Mouse (Mus musculus) hindbrain, embryonic 16.5 days (tissue): ENCODE results near the gene Adra1d. TPM values are rescaled to one million over a fixed set of nuclear protein-coding genes. Genes with fewer than 3 reads are reported as not detected.
A peak's percentile ranks its signal among the peaks of the same experiment; 100 is the strongest.

Experiments
- ATAC-seq: fragments of 200-750 bp; cut with Nextera tagmentation; 2 replicates; pipeline ENCODE4 v1.8.0; 2017; ENCODE audit warnings: moderate TSS enrichment, moderate library complexity
- H3K27ac ChIP-seq: fragments of 300-500 bp; sonication (generic); 2 replicates; pipeline ENCODE4 v1.5.1; 2014; ENCODE audit warnings: low read depth, mild to moderate bottlenecking, control low read depth, low read length, moderate library complexity
- H3K27me3 ChIP-seq: fragments of 300-500 bp; sonication (generic); replicated peaks from 2 replicates; pipeline ENCODE4 v1.6.1; 2014; ENCODE audit warnings: low read length; ENCODE audit not compliant: control insufficient read depth, insufficient read depth
- H3K36me3 ChIP-seq: fragments of 300-500 bp; sonication (generic); 2 replicates; pipeline ENCODE4 v1.6.1; 2014; ENCODE audit warnings: mild to moderate bottlenecking, low read length, moderate library complexity, mixed read lengths; ENCODE audit not compliant: control insufficient read depth, insufficient read depth
- H3K4me1 ChIP-seq: fragments of 300-500 bp; sonication (generic); 2 replicates; pipeline ENCODE4 v1.6.1; 2014; ENCODE audit warnings: low read depth, low read length; ENCODE audit not compliant: control insufficient read depth, insufficient read depth
- H3K4me2 ChIP-seq: fragments of 300-500 bp; sonication (generic); 2 replicates; pipeline ENCODE4 v1.6.1; 2014; ENCODE audit warnings: mild to moderate bottlenecking, low read length, control low read depth, moderate library complexity
- H3K4me3 ChIP-seq: fragments of 300-500 bp; sonication (generic); 2 replicates; pipeline ENCODE4 v1.5.1; 2014; ENCODE audit warnings: mild to moderate bottlenecking, low read length, control low read depth, moderate library complexity
- H3K9ac ChIP-seq: fragments of 300-500 bp; sonication (generic); 2 replicates; pipeline ENCODE4 v1.6.1; 2014; ENCODE audit warnings: low read depth, mild to moderate bottlenecking, control low read depth, low read length, moderate library complexity
- H3K9me3 ChIP-seq: fragments of 300-500 bp; sonication (generic); 2 replicates; pipeline ENCODE4 v1.6.1; 2014; ENCODE audit warnings: mild to moderate bottlenecking, low read length, moderate library complexity; ENCODE audit not compliant: control insufficient read depth
- WGBS: fragments of 180-500 bp; shearing (Covaris S2); extraction: QIAGEN DNeasy Blood & Tissue Kit; methylation state at CpG from one replicate; pipeline ENCODE4 v1.1.7; 2014; 5-methylcytosine and 5-hydroxymethylcytosine counted together
- polyA plus RNA-seq: library from polyadenylated mRNA; unstranded; fragments of >200 nt; fragmentation: Nextera tagmentation; extraction: Ambion mirVana; gene quantifications from 2 replicates; pipeline ENCODE4 v1.2.1, GENCODE M21; 2015

Gene Adra1d
- polyA plus RNA-seq, 1 experiment from 2014 or later: 0.65 TPM

DNA sequence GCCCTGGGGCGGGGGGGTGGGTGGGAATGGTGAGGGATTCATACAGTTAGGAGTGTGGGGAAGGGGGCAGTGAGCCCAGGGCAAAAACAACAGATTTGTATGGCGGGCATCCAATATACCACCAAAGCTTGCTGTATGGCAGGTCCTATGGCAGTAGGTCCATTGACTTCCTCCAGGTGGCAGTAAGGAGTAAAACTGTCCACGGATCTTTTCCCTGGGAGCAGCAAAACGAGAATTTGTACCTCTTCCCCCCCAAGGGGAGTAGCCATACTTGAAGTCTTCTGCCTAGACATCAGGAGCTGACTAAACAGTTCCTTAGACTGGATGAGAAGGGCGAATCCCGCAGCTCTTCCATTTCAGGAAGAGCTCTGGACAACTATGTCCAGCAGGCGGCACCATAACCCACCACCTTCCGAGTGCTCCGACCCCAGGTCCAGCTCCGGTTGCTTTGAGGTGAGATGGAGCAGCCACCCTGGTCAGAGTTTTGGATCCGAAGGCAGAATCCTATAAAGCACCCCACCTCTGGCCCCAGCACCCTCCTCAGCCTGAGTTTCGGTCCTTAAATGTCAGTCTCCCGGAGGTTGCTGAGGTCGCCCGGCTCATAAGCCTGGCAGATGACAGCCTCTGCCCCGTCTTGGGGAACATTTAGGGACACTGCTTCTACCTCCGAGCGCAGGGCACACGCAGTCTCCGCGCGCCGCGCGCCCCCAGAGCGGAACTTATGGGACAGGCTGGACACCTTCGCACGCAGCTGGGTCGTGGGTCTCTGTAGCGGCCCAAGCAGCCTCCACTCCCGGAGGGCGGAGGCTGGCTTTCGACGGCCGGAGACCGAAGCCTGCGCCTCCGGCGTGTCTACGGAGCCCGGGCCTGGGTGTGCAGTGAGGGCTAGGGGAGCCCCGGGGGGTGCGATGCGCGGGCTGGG lies 16.4 kb downstream of the Adra1d start:
- peaks cover 33% of the 10 kb centered on the region for H3K27me3 ChIP-seq
- peak overlapping the region; percentile 78 for H3K4me2 ChIP-seq
- 3% methylated on average over 45 of the region's 45 CpGs for WGBS
- no peaks in the 10 kb centered on the region for H3K36me3 ChIP-seq
- peak overlapping the region; percentile 58 for H3K9ac ChIP-seq
- H3K9me3 ChIP-seq: no peaks in the 10 kb centered on the region
- peak; percentile 37; the same call in 1 of the 2 replicates for ATAC-seq
- peak overlapping the region; percentile 46 for H3K4me3 ChIP-seq
- H3K27ac ChIP-seq: no peak overlapping the region
- peaks cover 16% of the 10 kb centered on the region for H3K4me1 ChIP-seq

DNA sequence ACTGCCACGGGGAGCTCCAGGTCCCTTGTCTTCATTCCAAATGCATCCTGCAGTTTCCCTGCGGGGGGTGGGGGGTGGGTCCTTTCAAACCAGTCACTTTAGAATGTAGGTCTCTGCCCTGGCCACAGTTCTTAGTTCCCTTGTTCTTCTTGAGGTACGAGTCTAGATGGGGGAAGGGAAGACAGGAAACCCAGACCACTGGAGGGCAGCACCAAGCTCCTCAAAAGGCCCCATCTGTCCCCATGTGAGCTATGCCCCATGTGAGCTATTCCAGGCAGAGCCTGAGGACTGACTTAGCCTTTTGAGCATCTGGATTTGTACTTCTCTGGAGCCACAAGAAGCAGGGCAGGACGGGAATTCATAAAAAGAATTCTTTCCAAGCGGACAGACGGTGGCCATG lies 19.6 kb downstream of the Adra1d start:
- Histone ChIP-seq H3K4me2 (no peak overlapping the region), H3K4me1 (peaks cover 16% of the 10 kb centered on the region), H3K36me3 (no peaks in the 10 kb centered on the region), H3K4me3 (no peak overlapping the region), H3K9me3 (no peaks in the 10 kb centered on the region), H3K27ac (no peak overlapping the region), H3K9ac (no peak overlapping the region), H3K27me3 (peaks cover 19% of the 10 kb centered on the region)
- no peak for ATAC-seq
- 26% methylated on average over 6 of the region's 6 CpGs for WGBS

DNA sequence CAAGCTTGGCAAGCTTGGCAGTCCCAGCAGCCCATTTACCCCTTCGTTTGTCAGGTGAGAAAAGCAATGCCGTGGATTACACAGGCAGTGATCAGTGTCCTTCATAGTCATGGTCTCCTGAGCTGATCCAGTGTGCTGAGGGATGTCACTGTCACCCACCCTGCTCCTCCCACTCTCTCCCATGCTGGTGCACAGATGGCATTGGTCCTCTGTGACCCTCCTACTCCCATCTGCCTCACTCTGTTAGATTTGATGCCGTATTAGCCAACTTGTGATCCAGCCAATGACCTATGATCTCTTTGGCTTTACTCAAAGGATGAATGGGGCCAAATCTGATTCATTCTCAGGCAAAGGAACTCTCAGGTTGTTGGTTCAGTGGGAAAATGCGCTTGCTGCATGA lies 20.4 kb downstream of the Adra1d start:
- Histone ChIP-seq H3K27me3 (peaks cover 10% of the 10 kb centered on the region), H3K4me1 (peaks cover 13% of the 10 kb centered on the region), H3K27ac (no peak overlapping the region), H3K9ac (no peak overlapping the region), H3K9me3 (no peaks in the 10 kb centered on the region), H3K36me3 (no peaks in the 10 kb centered on the region), H3K4me3 (no peak overlapping the region), H3K4me2 (no peak overlapping the region)
- peak; percentile 71 for ATAC-seq
- WGBS: 48% methylated on average over 4 of the region's 4 CpGs

DNA sequence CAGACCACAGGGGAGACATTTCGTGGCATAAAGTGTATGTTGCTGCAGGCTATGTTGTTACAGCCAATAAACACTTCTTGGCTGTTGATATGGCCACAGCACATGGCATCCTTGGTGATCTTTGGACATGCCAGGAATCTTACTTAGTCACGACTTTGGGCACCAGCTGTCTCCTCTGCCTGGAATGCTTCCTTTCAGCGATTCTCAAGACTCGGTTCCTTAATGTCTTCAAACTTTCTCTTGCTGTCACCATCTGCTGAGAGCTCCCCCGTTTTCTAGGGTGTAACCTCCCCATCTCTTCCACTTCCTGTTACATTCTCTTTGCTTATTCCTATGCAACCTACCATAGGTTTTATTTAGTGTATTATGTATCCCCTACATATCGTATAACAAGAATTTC lies 22.3 kb downstream of the Adra1d start:
- H3K4me3 ChIP-seq: no peak overlapping the region
- no peak overlapping the region for H3K27ac ChIP-seq
- no peak overlapping the region for H3K9ac ChIP-seq
- WGBS: 88% methylated on average over 6 of the region's 6 CpGs
- no peak for ATAC-seq
- H3K4me2 ChIP-seq: no peak overlapping the region
- H3K9me3 ChIP-seq: no peaks in the 10 kb centered on the region
- H3K36me3 ChIP-seq: no peaks in the 10 kb centered on the region
- H3K4me1 ChIP-seq: no peaks in the 10 kb centered on the region
- no peaks in the 10 kb centered on the region; the same call in 1 of the 2 replicates for H3K27me3 ChIP-seq

DNA sequence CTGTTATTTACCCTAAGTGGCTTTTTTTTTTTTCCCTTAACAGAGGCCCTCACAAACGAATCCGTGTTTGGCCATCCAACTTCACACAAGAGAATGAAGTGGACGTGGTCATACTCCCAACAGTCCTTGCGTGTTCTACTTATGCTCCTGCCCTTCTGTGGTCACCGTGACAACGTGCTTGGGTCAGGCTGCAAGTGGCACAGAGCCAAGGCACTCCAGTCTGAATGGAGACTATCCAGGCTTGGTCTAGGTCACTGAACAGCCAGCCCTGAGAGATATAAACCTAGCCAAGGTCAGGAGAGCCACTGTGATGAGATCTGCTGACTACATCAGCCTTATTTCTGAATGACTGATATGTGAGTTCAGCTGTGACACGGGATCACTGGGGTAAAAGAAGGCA lies 23.7 kb downstream of the Adra1d start:
- H3K27me3 ChIP-seq: no peaks in the 10 kb centered on the region
- H3K27ac ChIP-seq: no peak overlapping the region
- H3K9ac ChIP-seq: no peak overlapping the region
- 63% methylated on average over 7 of the region's 7 CpGs for whole genome bisulfite sequencing
- peak; percentile 21; the same call in 1 of the 2 replicates for ATAC-seq
- H3K4me1 ChIP-seq: no peaks in the 10 kb centered on the region
- H3K9me3 ChIP-seq: no peaks in the 10 kb centered on the region
- H3K4me3 ChIP-seq: no peak overlapping the region
- no peaks in the 10 kb centered on the region for H3K36me3 ChIP-seq
- H3K4me2 ChIP-seq: no peak overlapping the region

DNA sequence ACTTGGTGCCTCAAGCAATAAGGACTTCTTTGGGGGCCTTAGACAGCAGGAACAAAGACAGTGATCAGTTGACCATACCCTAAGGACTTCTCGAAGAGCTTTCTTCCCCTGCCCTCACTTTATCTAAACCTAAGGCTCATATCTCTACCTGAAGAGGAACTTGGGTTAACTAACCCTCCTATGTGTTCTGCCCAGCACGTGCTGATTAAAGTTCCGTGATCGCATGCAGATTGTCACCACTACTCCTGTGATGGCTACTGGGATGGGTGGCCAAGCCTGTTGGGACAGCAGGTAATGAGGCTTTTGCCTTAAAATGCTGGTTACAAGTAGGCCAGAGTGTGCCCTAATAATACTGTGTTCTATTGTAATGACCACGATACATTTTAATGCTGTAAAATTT lies 26.9 kb downstream of the Adra1d start:
- H3K4me2 ChIP-seq: no peak overlapping the region
- ATAC-seq: no peak
- WGBS: 92% methylated on average over 5 of the region's 5 CpGs

DNA sequence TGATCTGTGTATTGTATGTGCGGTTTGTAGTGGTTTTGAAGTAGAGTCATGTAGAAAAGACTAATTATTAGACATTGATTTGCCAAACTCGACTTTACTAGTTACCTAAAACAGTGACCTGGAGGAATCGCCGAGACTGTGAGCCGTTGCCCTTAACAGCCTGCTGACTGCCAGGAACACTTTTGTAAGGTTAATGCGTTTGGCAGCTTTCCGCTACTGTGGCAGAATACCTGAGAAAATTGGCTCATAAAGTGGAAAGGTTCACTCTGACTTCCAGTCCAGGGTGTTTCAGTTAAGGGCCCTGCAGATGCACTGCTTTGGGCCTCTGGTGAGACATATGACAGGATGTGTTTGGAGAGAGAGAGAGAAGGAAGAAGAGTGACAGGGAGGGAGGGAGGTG lies 30.8 kb downstream of the Adra1d start:
- 87% methylated on average over 7 of the region's 7 CpGs for WGBS
- no peaks in the 10 kb centered on the region for H3K4me1 ChIP-seq
- no peaks in the 10 kb centered on the region for H3K27me3 ChIP-seq
- no peaks in the 10 kb centered on the region for H3K36me3 ChIP-seq
- H3K4me3 ChIP-seq: no peak overlapping the region
- no peaks in the 10 kb centered on the region for H3K9me3 ChIP-seq
- no peak for ATAC-seq
- no peak overlapping the region for H3K9ac ChIP-seq
- H3K4me2 ChIP-seq: no peak overlapping the region
- no peak overlapping the region for H3K27ac ChIP-seq

More for the DNA sequence above, 26.9 kb downstream of the Adra1d start:
- Histone ChIP-seq H3K27me3 (no peaks in the 10 kb centered on the region), H3K27ac (no peak overlapping the region), H3K9me3 (no peaks in the 10 kb centered on the region), H3K36me3 (no peaks in the 10 kb centered on the region), H3K4me1 (no peaks in the 10 kb centered on the region), H3K9ac (no peak overlapping the region), H3K4me3 (no peak overlapping the region)

DNA sequence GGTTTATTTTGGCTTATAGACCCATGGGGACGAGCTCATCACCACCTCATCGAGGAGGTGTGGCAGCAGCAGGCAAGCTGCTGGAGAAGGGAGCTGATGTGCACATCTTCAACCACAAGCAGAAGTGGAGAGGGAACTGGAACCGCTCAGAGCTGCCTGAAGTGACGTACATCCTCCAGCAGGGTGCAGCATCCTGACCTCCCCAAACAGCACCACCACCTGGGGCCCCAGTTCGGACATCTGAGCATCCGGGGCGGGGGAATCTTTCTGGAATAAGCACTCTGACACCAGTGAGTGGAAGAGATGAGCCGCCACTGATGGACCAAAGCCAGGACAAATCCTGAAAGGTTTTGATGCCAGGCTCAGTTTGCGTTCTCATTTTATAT lies 31.5 kb downstream of the Adra1d start:
- Histone ChIP-seq H3K4me2 (no peak overlapping the region), H3K4me1 (no peaks in the 10 kb centered on the region), H3K27me3 (no peaks in the 10 kb centered on the region), H3K27ac (no peak overlapping the region), H3K9ac (no peak overlapping the region), H3K36me3 (no peaks in the 10 kb centered on the region), H3K4me3 (no peak overlapping the region), H3K9me3 (no peaks in the 10 kb centered on the region)
- peak; percentile 31; the same call in 1 of the 2 replicates for ATAC-seq
- WGBS: 22% methylated on average over 9 of the region's 9 CpGs

DNA sequence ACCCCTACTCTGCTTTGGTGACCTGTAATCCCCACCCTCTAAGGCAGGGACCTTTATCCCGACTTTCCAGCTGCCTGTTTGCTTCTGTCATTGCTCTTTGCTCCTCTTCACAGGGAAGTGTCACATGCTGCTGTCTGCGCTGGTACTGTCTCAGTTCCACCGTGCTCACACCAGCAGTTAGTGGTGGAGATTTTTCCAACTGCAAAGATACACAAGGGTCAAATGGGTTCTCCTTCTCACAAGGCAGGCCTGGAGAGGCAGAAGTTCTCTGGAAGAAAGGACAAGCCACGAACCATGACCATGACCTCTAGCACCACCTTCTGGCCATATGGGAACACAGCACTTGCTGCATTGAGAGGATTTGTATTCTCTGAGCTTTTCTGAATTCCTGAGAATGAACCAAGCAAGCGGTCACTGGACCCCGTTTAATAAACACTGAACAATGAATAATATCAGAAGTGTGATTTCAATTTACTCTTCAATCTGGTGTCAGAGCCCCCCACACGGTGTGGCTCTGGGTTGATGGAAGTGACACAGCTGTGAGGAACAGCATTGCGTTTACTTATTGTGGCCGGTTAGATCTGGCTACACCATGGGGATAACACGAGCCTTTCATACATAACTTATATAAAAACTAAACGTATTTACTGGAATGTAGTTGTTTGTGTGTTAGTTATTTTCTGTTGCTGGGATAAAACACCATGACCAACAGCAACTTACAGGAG lies 32.0 kb downstream of the Adra1d start:
- Histone ChIP-seq H3K4me3 (no peak overlapping the region), H3K36me3 (0 out of 2 replicates have a peak, but pooled peaks cover under 1% of the 10 kb centered on the region), H3K27me3 (no peaks in the 10 kb centered on the region), H3K4me1 (no peaks in the 10 kb centered on the region), H3K9ac (no peak overlapping the region), H3K9me3 (no peaks in the 10 kb centered on the region), H3K27ac (no peak overlapping the region), H3K4me2 (no peak overlapping the region)
- WGBS: 36% methylated on average over 11 of the region's 11 CpGs
- ATAC-seq: peak; percentile 60
